Mouse (Mus musculus): ENCODE data around the gene Tpd52l2. TPM values are rescaled to one million over a fixed set of nuclear protein-coding genes. Genes with fewer than 3 reads are reported as not detected.

Gene Tpd52l2
- polyA plus RNA-seq (2015; fragmentation: Illumina TruSeq; extraction: RNeasy Lipid Tissue Mini Kit (QIAGEN cat#74804); ENCODE audit: insufficient read depth, low replicate concordance): 59.1 TPM

GRCm38 (mm10) chr2:181496831-181497547 is at the start of gene Tpd52l2:
TSS of gene Tpd52l2 (plus strand) at chr2:181497142.

GRCm38 (mm10) chr2:181459153-181459672 is 37.7 kb upstream of the Tpd52l2 start, which contains the start of gene Zbtb46:
TSS of gene Zbtb46 (minus strand) at chr2:181459426.

GRCm38 (mm10) chr2:181493156-181493927 is 3.6 kb upstream of the Tpd52l2 start, which contains the start of gene Abhd16b:
TSS of gene Abhd16b (plus strand) at chr2:181493206.

GRCm38 (mm10) chr2:181520118-181520935 is 23.4 kb downstream of the Tpd52l2 start, which contains the start of gene Dnajc5:
TSS of gene Dnajc5 (plus strand) at chr2:181520485.

Other genes with a start within 250 kb of the Tpd52l2 start
- 38.0 TPM for gene Gmeb2, start 209.1 kb upstream of the Tpd52l2 start, polyA plus RNA-seq (2015; fragmentation: Illumina TruSeq; extraction: RNeasy Lipid Tissue Mini Kit (QIAGEN cat#74804); ENCODE audit: insufficient read depth, low replicate concordance)
- gene Stmn3, start 182.6 kb upstream of the Tpd52l2 start, polyA plus RNA-seq (2015; fragmentation: Illumina TruSeq; extraction: RNeasy Lipid Tissue Mini Kit (QIAGEN cat#74804); ENCODE audit: insufficient read depth, low replicate concordance): not detected
- gene Rtel1, start 177.4 kb upstream of the Tpd52l2 start, polyA plus RNA-seq (2015; fragmentation: Illumina TruSeq; extraction: RNeasy Lipid Tissue Mini Kit (QIAGEN cat#74804); ENCODE audit: insufficient read depth, low replicate concordance): 63.2 TPM
- 30.7 TPM for gene Zgpat, start 132.2 kb upstream of the Tpd52l2 start, polyA plus RNA-seq (2015; fragmentation: Illumina TruSeq; extraction: RNeasy Lipid Tissue Mini Kit (QIAGEN cat#74804); ENCODE audit: insufficient read depth, low replicate concordance)
- gene Arfrp1, start 131.7 kb upstream of the Tpd52l2 start, polyA plus RNA-seq (2015; fragmentation: Illumina TruSeq; extraction: RNeasy Lipid Tissue Mini Kit (QIAGEN cat#74804); ENCODE audit: insufficient read depth, low replicate concordance): 122 TPM
- gene Lime1, start 117.1 kb upstream of the Tpd52l2 start, polyA plus RNA-seq (2015; fragmentation: Illumina TruSeq; extraction: RNeasy Lipid Tissue Mini Kit (QIAGEN cat#74804); ENCODE audit: insufficient read depth, low replicate concordance): 43.1 TPM
- gene Zbtb46, start 37.7 kb upstream of the Tpd52l2 start, polyA plus RNA-seq (2015; fragmentation: Illumina TruSeq; extraction: RNeasy Lipid Tissue Mini Kit (QIAGEN cat#74804); ENCODE audit: insufficient read depth, low replicate concordance): 23.9 TPM
- 0.26 TPM for gene Abhd16b, start 3.9 kb upstream of the Tpd52l2 start, polyA plus RNA-seq (2015; fragmentation: Illumina TruSeq; extraction: RNeasy Lipid Tissue Mini Kit (QIAGEN cat#74804); ENCODE audit: insufficient read depth, low replicate concordance)
- 92.0 TPM for gene Dnajc5, start 23.3 kb downstream of the Tpd52l2 start, polyA plus RNA-seq (2015; fragmentation: Illumina TruSeq; extraction: RNeasy Lipid Tissue Mini Kit (QIAGEN cat#74804); ENCODE audit: insufficient read depth, low replicate concordance)
- gene Uckl1, start 87.8 kb downstream of the Tpd52l2 start, polyA plus RNA-seq (2015; fragmentation: Illumina TruSeq; extraction: RNeasy Lipid Tissue Mini Kit (QIAGEN cat#74804); ENCODE audit: insufficient read depth, low replicate concordance): 146 TPM
- gene Prpf6, start 94.7 kb downstream of the Tpd52l2 start, polyA plus RNA-seq (2015; fragmentation: Illumina TruSeq; extraction: RNeasy Lipid Tissue Mini Kit (QIAGEN cat#74804); ENCODE audit: insufficient read depth, low replicate concordance): 52.3 TPM
- gene Zfp512b, start 95.7 kb downstream of the Tpd52l2 start, polyA plus RNA-seq (2015; fragmentation: Illumina TruSeq; extraction: RNeasy Lipid Tissue Mini Kit (QIAGEN cat#74804); ENCODE audit: insufficient read depth, low replicate concordance): 25.9 TPM
- 15.6 TPM for gene Samd10, start 102.1 kb downstream of the Tpd52l2 start, polyA plus RNA-seq (2015; fragmentation: Illumina TruSeq; extraction: RNeasy Lipid Tissue Mini Kit (QIAGEN cat#74804); ENCODE audit: insufficient read depth, low replicate concordance)
- gene Gm29797, start 159.9 kb downstream of the Tpd52l2 start, polyA plus RNA-seq (2015; fragmentation: Illumina TruSeq; extraction: RNeasy Lipid Tissue Mini Kit (QIAGEN cat#74804); ENCODE audit: insufficient read depth, low replicate concordance): not detected
- gene Sox18, start 174.5 kb downstream of the Tpd52l2 start, polyA plus RNA-seq (2015; fragmentation: Illumina TruSeq; extraction: RNeasy Lipid Tissue Mini Kit (QIAGEN cat#74804); ENCODE audit: insufficient read depth, low replicate concordance): 3.5 TPM
- gene Tcea2, start 183.2 kb downstream of the Tpd52l2 start, polyA plus RNA-seq (2015; fragmentation: Illumina TruSeq; extraction: RNeasy Lipid Tissue Mini Kit (QIAGEN cat#74804); ENCODE audit: insufficient read depth, low replicate concordance): 21.4 TPM
- 175 TPM for gene Rgs19, start 196.8 kb downstream of the Tpd52l2 start, polyA plus RNA-seq (2015; fragmentation: Illumina TruSeq; extraction: RNeasy Lipid Tissue Mini Kit (QIAGEN cat#74804); ENCODE audit: insufficient read depth, low replicate concordance)
- gene Lkaaear1, start 201.3 kb downstream of the Tpd52l2 start, polyA plus RNA-seq (2015; fragmentation: Illumina TruSeq; extraction: RNeasy Lipid Tissue Mini Kit (QIAGEN cat#74804); ENCODE audit: insufficient read depth, low replicate concordance): not detected
- 0.14 TPM for gene Oprl1, start 217.9 kb downstream of the Tpd52l2 start, polyA plus RNA-seq (2015; fragmentation: Illumina TruSeq; extraction: RNeasy Lipid Tissue Mini Kit (QIAGEN cat#74804); ENCODE audit: insufficient read depth, low replicate concordance)